Mouse (Mus musculus) erythroid progenitor cell, adult 5-6 weeks (primary cell): ENCODE data around the gene Lman1l. TPM values are rescaled to one million over a fixed set of nuclear protein-coding genes. Genes with fewer than 3 reads are reported as not detected.

ENCODE experiments used
- ATAC-seq: replicated peaks from 2 replicates; pipeline ENCODE4 v1.8.0; 2016; ENCODE audit warnings: moderate number of reproducible peaks, mild to moderate bottlenecking, moderate TSS enrichment, inconsistent platforms; ENCODE audit not compliant: poor library complexity, low FRiP score, severe bottlenecking
- total RNA-seq, 2 experiments: library from RNA; stranded (forward) in 1 of 2; stranded (reverse) in 1 of 2; fragments of 150-400 nt in 1 of 2; fragments of 186-747, 209-891 nt in 1 of 2; gene quantifications; 2 replicates each; pipeline versions ENCODE4 v1.2.3 to v1.2.4; 2015 to 2017; ENCODE audit warnings: low replicate concordance in 2 of 2

Gene Lman1l
- total RNA-seq, 2 experiments from 2014 or later = not detected

GRCm38 (mm10) chr9:57647286-57648108, 26.9 kb upstream of the Lman1l start:
- ATAC-seq = no peak

GRCm38 (mm10) chr9:57646551-57647103, 26.1 kb upstream of the Lman1l start:
- no peak for ATAC-seq

GRCm38 (mm10) chr9:57644944-57645893, 24.6 kb upstream of the Lman1l start:
- peak; percentile 74 for ATAC-seq

GRCm38 (mm10) chr9:57644442-57644943, 23.9 kb upstream of the Lman1l start:
- ATAC-seq = no peak

- peak; percentile 41 for ATAC-seq
Measured at GRCm38 (mm10) chr9:57643856-57644180, 23.2 kb upstream of the Lman1l start.

GRCm38 (mm10) chr9:57643169-57643855, 22.7 kb upstream of the Lman1l start:
- 0 out of 2 replicates have a peak, but pooled peaks have one; percentile 28 for ATAC-seq

GRCm38 (mm10) chr9:57641775-57642550, 21.4 kb upstream of the Lman1l start:
- ATAC-seq = peak; percentile 28

GRCm38 (mm10) chr9:57641022-57641421, 20.4 kb upstream of the Lman1l start:
- ATAC-seq = no peak

- ATAC-seq = peak; percentile 54
Measured at GRCm38 (mm10) chr9:57640384-57640783, 19.8 kb upstream of the Lman1l start.

GRCm38 (mm10) chr9:57639661-57640328, 19.2 kb upstream of the Lman1l start:
- no peak for ATAC-seq

GRCm38 (mm10) chr9:57638651-57639459, 18.3 kb upstream of the Lman1l start:
- ATAC-seq = peak; percentile 81

- no peak for ATAC-seq
Measured at GRCm38 (mm10) chr9:57637741-57638322, 17.3 kb upstream of the Lman1l start.

- no peak for ATAC-seq
Measured at GRCm38 (mm10) chr9:57637272-57637671, 16.7 kb upstream of the Lman1l start.

- peak; percentile 65 for ATAC-seq
Measured at GRCm38 (mm10) chr9:57633481-57634024, 13.0 kb upstream of the Lman1l start.

GRCm38 (mm10) chr9:57629118-57629874, 8.7 kb upstream of the Lman1l start:
- peak; percentile 62 for ATAC-seq

GRCm38 (mm10) chr9:57628717-57629116, 8.1 kb upstream of the Lman1l start:
- ATAC-seq = no peak
